Mouse (Mus musculus) limb, embryonic 12.5 days (tissue): ENCODE measurements around the gene Allc. TPM values are rescaled to one million over a fixed set of nuclear protein-coding genes. Genes with fewer than 3 reads are reported as not detected.
A peak's percentile ranks its signal among the peaks of the same experiment; 100 is the strongest.

Source experiments
- ATAC-seq: fragments of 200-750 bp; cut with Nextera tagmentation; 2 replicates; pipeline ENCODE4 v1.8.0; 2017; ENCODE audit warnings: low read depth, moderate TSS enrichment; ENCODE audit not compliant: insufficient number of reproducible peaks, insufficient read depth, low FRiP score, low TSS enrichment
- H3K27ac ChIP-seq: fragments of 300-500 bp; sonication (generic); 2 replicates; pipeline ENCODE4 v1.5.1; 2016; ENCODE audit warnings: mild to moderate bottlenecking, moderate library complexity
- H3K27me3 ChIP-seq: fragments of 300-500 bp; sonication (generic); 2 replicates; pipeline ENCODE4 v1.6.1; 2016; ENCODE audit warnings: mild to moderate bottlenecking, moderate library complexity
- H3K36me3 ChIP-seq: fragments of 300-500 bp; sonication (generic); 2 replicates; pipeline ENCODE4 v1.6.1; 2016; ENCODE audit warnings: mild to moderate bottlenecking, moderate library complexity
- H3K4me1 ChIP-seq: fragments of 300-500 bp; sonication (generic); replicated peaks from 2 replicates; pipeline ENCODE4 v1.6.1; 2016
- H3K4me2 ChIP-seq: fragments of 300-500 bp; sonication (generic); 2 replicates; pipeline ENCODE4 v1.6.1; 2016; ENCODE audit warnings: mild to moderate bottlenecking, moderate library complexity
- H3K4me3 ChIP-seq: fragments of 300-500 bp; sonication (generic); replicated peaks from 2 replicates; pipeline ENCODE4 v1.5.1; 2016; ENCODE audit warnings: mild to moderate bottlenecking
- H3K9ac ChIP-seq: fragments of 300-500 bp; sonication (generic); replicated peaks from 2 replicates; pipeline ENCODE4 v1.6.1; 2016; ENCODE audit warnings: mild to moderate bottlenecking, moderate library complexity
- H3K9me3 ChIP-seq: fragments of 300-500 bp; sonication (generic); 2 replicates; pipeline ENCODE4 v1.6.1; 2016; ENCODE audit warnings: mild to moderate bottlenecking, moderate library complexity
- WGBS: fragments of 180-500 bp; shearing (Covaris S2); methylation state at CpG from one replicate; pipeline ENCODE4 v1.1.7; 2016; 5-methylcytosine and 5-hydroxymethylcytosine counted together
- polyA plus RNA-seq: library from polyadenylated mRNA; unstranded; fragments of >200 nt; fragmentation: Nextera tagmentation; extraction: Ambion mirVana; gene quantifications from 2 replicates; pipeline ENCODE4 v1.2.1, GENCODE M21; 2016

The Allc gene
- polyA plus RNA-seq, 1 experiment from 2014 or later: not detected

GRCm38 (mm10) chr12:28607546-28608305, 25.4 kb upstream of the Allc start:
- WGBS: 61% methylated on average over 17 of the region's 17 CpGs
- ATAC-seq: no peak

GRCm38 (mm10) chr12:28603494-28603893, 21.2 kb upstream of the Allc start:
- Histone ChIP-seq H3K9ac (no peak overlapping the region), H3K27ac (no peak overlapping the region), H3K27me3 (peaks cover 3% of the 10 kb centered on the region; the same call in 1 of the 2 replicates), H3K4me1 (peaks cover 13% of the 10 kb centered on the region), H3K4me3 (no peak overlapping the region), H3K4me2 (no peak overlapping the region), H3K9me3 (no peaks in the 10 kb centered on the region), H3K36me3 (no peaks in the 10 kb centered on the region)
- ATAC-seq: no peak
- 63% methylated on average over 1 of the region's 1 CpGs for WGBS

More at GRCm38 (mm10) chr12:28607546-28608305, 25.4 kb upstream of the Allc start:
- H3K9ac ChIP-seq: no peak overlapping the region
- no peaks in the 10 kb centered on the region for H3K36me3 ChIP-seq
- no peak overlapping the region for H3K4me2 ChIP-seq
- H3K27me3 ChIP-seq: no peaks in the 10 kb centered on the region
- no peaks in the 10 kb centered on the region for H3K9me3 ChIP-seq
- H3K4me3 ChIP-seq: no peak overlapping the region
- no peak overlapping the region for H3K27ac ChIP-seq
- H3K4me1 ChIP-seq: peaks cover 10% of the 10 kb centered on the region

- ATAC-seq: no peak
- H3K27me3 ChIP-seq: peaks cover 3% of the 10 kb centered on the region; the same call in 1 of the 2 replicates
- 0 out of 2 replicates have a peak, but pooled peaks cover 3% of the 10 kb centered on the region for H3K4me1 ChIP-seq
- peak overlapping the region; percentile 35; the same call in 1 of the 2 replicates for H3K9ac ChIP-seq
- no peak overlapping the region for H3K4me2 ChIP-seq
- H3K36me3 ChIP-seq: no peaks in the 10 kb centered on the region
- H3K4me3 ChIP-seq: no peak overlapping the region
- 21% methylated on average over 4 of the region's 4 CpGs for WGBS
- no peaks in the 10 kb centered on the region for H3K9me3 ChIP-seq
- no peak overlapping the region for H3K27ac ChIP-seq
These were observed 19.9 kb upstream of the Allc start for GRCm38 (mm10) chr12:28602259-28602658.

GRCm38 (mm10) chr12:28598526-28598991, 16.2 kb upstream of the Allc start:
- WGBS: 56% methylated on average over 2 of the region's 2 CpGs
- no peak for ATAC-seq
- no peaks in the 10 kb centered on the region for H3K36me3 ChIP-seq
- no peak overlapping the region for H3K4me2 ChIP-seq
- H3K9me3 ChIP-seq: no peaks in the 10 kb centered on the region
- no peak overlapping the region for H3K27ac ChIP-seq
- H3K4me3 ChIP-seq: no peak overlapping the region
- no peak overlapping the region for H3K9ac ChIP-seq
- peaks cover 3% of the 10 kb centered on the region; the same call in 1 of the 2 replicates for H3K27me3 ChIP-seq
- 0 out of 2 replicates have a peak, but pooled peaks cover 3% of the 10 kb centered on the region for H3K4me1 ChIP-seq

- Histone ChIP-seq H3K27ac (no peak overlapping the region), H3K9ac (no peak overlapping the region), H3K4me3 (no peak overlapping the region), H3K27me3 (peaks cover 3% of the 10 kb centered on the region; the same call in 1 of the 2 replicates), H3K36me3 (no peaks in the 10 kb centered on the region), H3K9me3 (no peaks in the 10 kb centered on the region), H3K4me2 (no peak overlapping the region), H3K4me1 (0 out of 2 replicates have a peak, but pooled peaks cover 3% of the 10 kb centered on the region)
- WGBS: 46% methylated on average over 3 of the region's 3 CpGs
- no peak for ATAC-seq
These were observed 15.8 kb upstream of the Allc start for GRCm38 (mm10) chr12:28598110-28598509.

- WGBS: 85% methylated on average over 9 of the region's 9 CpGs
- Histone ChIP-seq H3K27ac (no peak overlapping the region), H3K9me3 (no peaks in the 10 kb centered on the region)
These were observed 15.4 kb upstream of the Allc start for GRCm38 (mm10) chr12:28597699-28598098.

GRCm38 (mm10) chr12:28596851-28597250, 14.5 kb upstream of the Allc start:
- Histone ChIP-seq H3K4me2 (no peak overlapping the region), H3K36me3 (no peaks in the 10 kb centered on the region), H3K9ac (no peak overlapping the region), H3K4me3 (no peak overlapping the region), H3K4me1 (no peaks in the 10 kb centered on the region), H3K9me3 (no peaks in the 10 kb centered on the region), H3K27ac (no peak overlapping the region), H3K27me3 (no peaks in the 10 kb centered on the region; the same call in 1 of the 2 replicates)
- ATAC-seq: no peak

More at GRCm38 (mm10) chr12:28597699-28598098, 15.4 kb upstream of the Allc start:
- ATAC-seq: no peak
- Histone ChIP-seq H3K27me3 (peaks cover 3% of the 10 kb centered on the region; the same call in 1 of the 2 replicates), H3K4me3 (no peak overlapping the region), H3K4me2 (no peak overlapping the region), H3K4me1 (0 out of 2 replicates have a peak, but pooled peaks cover 3% of the 10 kb centered on the region), H3K9ac (no peak overlapping the region), H3K36me3 (no peaks in the 10 kb centered on the region)

- H3K9ac ChIP-seq: no peak overlapping the region
- WGBS: 44% methylated on average over 13 of the region's 13 CpGs
- no peak for ATAC-seq
These were observed 8.1 kb upstream of the Allc start for GRCm38 (mm10) chr12:28590428-28590827.

GRCm38 (mm10) chr12:28589090-28589868, 7.0 kb upstream of the Allc start:
- Histone ChIP-seq H3K9me3 (no peaks in the 10 kb centered on the region), H3K4me1 (no peaks in the 10 kb centered on the region), H3K27me3 (peaks cover 28% of the 10 kb centered on the region), H3K4me3 (peak overlapping the region; percentile 48), H3K9ac (peak overlapping the region; percentile 8; the same call in 1 of the 2 replicates), H3K4me2 (peak overlapping the region; percentile 69), H3K36me3 (no peaks in the 10 kb centered on the region), H3K27ac (no peak overlapping the region)
- 10% methylated on average over 23 of the region's 24 CpGs for WGBS
- ATAC-seq: peak; percentile 35; the same call in 1 of the 2 replicates

More at GRCm38 (mm10) chr12:28590428-28590827, 8.1 kb upstream of the Allc start:
- no peaks in the 10 kb centered on the region for H3K36me3 ChIP-seq
- no peaks in the 10 kb centered on the region for H3K9me3 ChIP-seq
- no peaks in the 10 kb centered on the region for H3K4me1 ChIP-seq
- peaks cover 28% of the 10 kb centered on the region for H3K27me3 ChIP-seq
- H3K27ac ChIP-seq: no peak overlapping the region
- H3K4me2 ChIP-seq: no peak overlapping the region
- no peak overlapping the region for H3K4me3 ChIP-seq

- H3K4me1 ChIP-seq: no peaks in the 10 kb centered on the region
- peaks cover 28% of the 10 kb centered on the region for H3K27me3 ChIP-seq
- 83% methylated on average over 6 of the region's 6 CpGs for WGBS
- no peak overlapping the region for H3K27ac ChIP-seq
- no peaks in the 10 kb centered on the region for H3K36me3 ChIP-seq
- H3K4me2 ChIP-seq: no peak overlapping the region
- no peak for ATAC-seq
- no peaks in the 10 kb centered on the region for H3K9me3 ChIP-seq
- no peak overlapping the region for H3K4me3 ChIP-seq
- H3K9ac ChIP-seq: no peak overlapping the region
These were observed 5.6 kb upstream of the Allc start for GRCm38 (mm10) chr12:28587949-28588348.

- H3K27me3 ChIP-seq: peaks cover 13% of the 10 kb centered on the region
- H3K27ac ChIP-seq: no peak overlapping the region
- H3K9ac ChIP-seq: no peak overlapping the region
- no peak overlapping the region for H3K4me2 ChIP-seq
- 62% methylated on average over 3 of the region's 3 CpGs for WGBS
- H3K4me3 ChIP-seq: no peak overlapping the region
- H3K9me3 ChIP-seq: no peaks in the 10 kb centered on the region
- no peaks in the 10 kb centered on the region for H3K36me3 ChIP-seq
- ATAC-seq: no peak
- no peaks in the 10 kb centered on the region for H3K4me1 ChIP-seq
These were observed 1.7 kb upstream of the Allc start for GRCm38 (mm10) chr12:28584036-28584435.
